Mouse (Mus musculus): Measurements from ENCODE around the gene Tmem132d. TPM values are rescaled to one million over a fixed set of nuclear protein-coding genes. Genes with fewer than 3 reads are reported as not detected.
"Not testable (repeated sequence)": the region's sequence is repeated elsewhere in the genome, so short reads cannot be mapped to it uniquely, and the experiment has no call there.

The Tmem132d gene
- polyA plus RNA-seq, 1 experiment, result 2.4 TPM

GRCm38 (mm10) chr5:127990826-127991225 is 442.1 kb downstream of the Tmem132d start:
- H3K4me3 ChIP-seq (replicated peaks; ENCODE audit: insufficient read depth, low read depth, low read length), result no peak overlapping the region
- no peak for DNase-seq
- H3K27me3 ChIP-seq (ENCODE audit: control insufficient read depth, insufficient read depth, low read length), result no peaks in the 10 kb centered on the region
- WGBS, result 85% methylated on average over 5 of the region's 5 CpGs
- H3K27ac ChIP-seq (ENCODE audit: insufficient read depth, low read length), result no peak overlapping the region
- H3K4me1 ChIP-seq (ENCODE audit: control insufficient read depth, insufficient read depth, low read length), result no peaks in the 10 kb centered on the region
- TF ChIP-seq POLR2A (IDR thresholded peaks at IDR 0.05; ENCODE audit: borderline replicate concordance, insufficient read depth, low read length) (no peak), CTCF (IDR thresholded peaks at IDR 0.05; ENCODE audit: borderline replicate concordance, insufficient read depth, low read depth, low read length) (no peak)

DNA sequence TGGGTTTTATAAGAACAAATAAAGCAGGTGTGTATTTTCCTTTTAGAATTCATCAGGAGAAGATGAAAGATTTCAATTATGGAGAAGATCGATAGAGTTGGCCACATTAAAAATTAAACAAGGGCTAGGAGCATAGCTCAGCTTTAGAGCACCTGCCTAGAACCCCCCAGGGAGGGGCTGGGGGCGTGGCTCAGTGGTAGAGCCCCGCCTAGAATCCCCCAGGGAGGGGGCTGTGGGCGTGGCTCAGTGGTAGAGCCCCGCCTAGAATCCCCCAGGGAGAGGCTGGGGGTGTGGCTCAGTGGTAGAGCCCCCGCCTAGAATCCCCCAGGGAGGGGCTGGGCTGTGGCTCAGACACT is 452.9 kb downstream of the Tmem132d start:
- not testable (repeated sequence) for DNase-seq; H3K27ac ChIP-seq (ENCODE audit: insufficient read depth, low read length); H3K4me3 ChIP-seq (replicated peaks; ENCODE audit: insufficient read depth, low read depth, low read length); H3K27me3 ChIP-seq (ENCODE audit: control insufficient read depth, insufficient read depth, low read length); H3K4me1 ChIP-seq (ENCODE audit: control insufficient read depth, insufficient read depth, low read length)
- 49% methylated on average over 6 of the region's 6 CpGs for WGBS

GRCm38 (mm10) chr5:127979329-127980002 is 453.4 kb downstream of the Tmem132d start:
- Histone ChIP-seq H3K27ac (ENCODE audit: insufficient read depth, low read length) (no peak overlapping the region), H3K27me3 (ENCODE audit: control insufficient read depth, insufficient read depth, low read length) (no peaks in the 10 kb centered on the region), H3K4me1 (ENCODE audit: control insufficient read depth, insufficient read depth, low read length) (no peaks in the 10 kb centered on the region), H3K4me3 (replicated peaks; ENCODE audit: insufficient read depth, low read depth, low read length) (no peak overlapping the region)
- TF ChIP-seq POLR2A (IDR thresholded peaks at IDR 0.05; ENCODE audit: borderline replicate concordance, insufficient read depth, low read length), result no peak
- TF ChIP-seq CTCF (IDR thresholded peaks at IDR 0.05; ENCODE audit: borderline replicate concordance, insufficient read depth, low read depth, low read length), result no peak
- WGBS, result 43% methylated on average over 6 of the region's 6 CpGs
- no peak for DNase-seq

GRCm38 (mm10) chr5:127976661-127977060 is 456.2 kb downstream of the Tmem132d start:
- Histone ChIP-seq H3K27ac (ENCODE audit: insufficient read depth, low read length) (no peak overlapping the region), H3K27me3 (ENCODE audit: control insufficient read depth, insufficient read depth, low read length) (no peaks in the 10 kb centered on the region), H3K4me3 (replicated peaks; ENCODE audit: insufficient read depth, low read depth, low read length) (no peak overlapping the region), H3K4me1 (ENCODE audit: control insufficient read depth, insufficient read depth, low read length) (no peaks in the 10 kb centered on the region)
- TF ChIP-seq CTCF (IDR thresholded peaks at IDR 0.05; ENCODE audit: borderline replicate concordance, insufficient read depth, low read depth, low read length) (no peak), POLR2A (IDR thresholded peaks at IDR 0.05; ENCODE audit: borderline replicate concordance, insufficient read depth, low read length) (no peak)
- 21% methylated on average over 10 of the region's 10 CpGs for WGBS
- DNase-seq, result no peak

DNA sequence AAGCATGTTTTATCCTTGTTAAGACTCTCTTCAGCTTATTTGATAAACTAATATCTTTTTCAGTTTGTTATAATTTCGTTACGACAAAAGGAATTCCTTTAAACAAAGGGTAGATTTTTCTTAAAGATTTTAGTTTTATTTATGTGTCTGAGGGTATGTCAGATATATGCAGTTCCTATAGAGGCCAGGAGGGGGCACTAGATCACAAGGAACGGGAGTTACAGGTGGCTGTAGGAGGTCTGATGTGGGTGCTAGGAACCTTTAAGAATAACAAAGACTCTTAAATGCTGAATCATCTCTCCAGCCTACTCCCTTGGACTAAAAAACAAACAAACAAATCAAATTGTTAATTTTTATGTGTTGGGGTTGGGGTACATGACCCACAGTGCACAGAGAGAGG is 467.2 kb downstream of the Tmem132d start:
- TF ChIP-seq POLR2A (IDR thresholded peaks at IDR 0.05; ENCODE audit: borderline replicate concordance, insufficient read depth, low read length) (no peak), CTCF (IDR thresholded peaks at IDR 0.05; ENCODE audit: borderline replicate concordance, insufficient read depth, low read depth, low read length) (no peak)
- no peak overlapping the region for H3K4me3 ChIP-seq (replicated peaks; ENCODE audit: insufficient read depth, low read depth, low read length)
- WGBS, result 88% methylated on average over 3 of the region's 3 CpGs
- no peaks in the 10 kb centered on the region for H3K27me3 ChIP-seq (ENCODE audit: control insufficient read depth, insufficient read depth, low read length)
- DNase-seq, result no peak
- H3K27ac ChIP-seq (ENCODE audit: insufficient read depth, low read length), result no peak overlapping the region
- no peaks in the 10 kb centered on the region for H3K4me1 ChIP-seq (ENCODE audit: control insufficient read depth, insufficient read depth, low read length)

DNA sequence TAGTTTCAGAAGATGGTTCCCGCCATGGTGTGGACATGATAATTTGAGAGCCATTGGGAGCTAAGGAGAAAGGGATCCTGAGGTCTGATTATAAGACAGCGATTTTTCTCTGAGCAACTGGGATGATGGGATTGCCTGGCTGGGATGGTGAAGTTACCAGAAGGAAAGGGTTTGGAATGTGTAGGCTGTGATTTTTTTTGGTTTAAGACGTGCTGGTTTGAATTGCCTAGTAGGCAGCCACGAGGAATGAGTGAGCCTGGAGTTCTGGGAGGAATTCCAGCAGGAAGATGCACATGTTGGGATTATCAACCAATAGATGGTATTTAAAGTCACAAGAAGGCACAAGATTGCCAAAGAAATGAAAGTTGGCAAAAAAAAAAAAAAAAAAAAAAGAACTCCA is 470.2 kb downstream of the Tmem132d start:
- WGBS, result 78% methylated on average over 4 of the region's 4 CpGs
- H3K27me3 ChIP-seq (ENCODE audit: control insufficient read depth, insufficient read depth, low read length), result no peaks in the 10 kb centered on the region
- H3K4me3 ChIP-seq (replicated peaks; ENCODE audit: insufficient read depth, low read depth, low read length), result no peak overlapping the region
- no peak for DNase-seq
- no peak overlapping the region for H3K27ac ChIP-seq (ENCODE audit: insufficient read depth, low read length)
- TF ChIP-seq CTCF (IDR thresholded peaks at IDR 0.05; ENCODE audit: borderline replicate concordance, insufficient read depth, low read depth, low read length) (no peak), POLR2A (IDR thresholded peaks at IDR 0.05; ENCODE audit: borderline replicate concordance, insufficient read depth, low read length) (no peak)
- H3K4me1 ChIP-seq (ENCODE audit: control insufficient read depth, insufficient read depth, low read length), result no peaks in the 10 kb centered on the region

DNA sequence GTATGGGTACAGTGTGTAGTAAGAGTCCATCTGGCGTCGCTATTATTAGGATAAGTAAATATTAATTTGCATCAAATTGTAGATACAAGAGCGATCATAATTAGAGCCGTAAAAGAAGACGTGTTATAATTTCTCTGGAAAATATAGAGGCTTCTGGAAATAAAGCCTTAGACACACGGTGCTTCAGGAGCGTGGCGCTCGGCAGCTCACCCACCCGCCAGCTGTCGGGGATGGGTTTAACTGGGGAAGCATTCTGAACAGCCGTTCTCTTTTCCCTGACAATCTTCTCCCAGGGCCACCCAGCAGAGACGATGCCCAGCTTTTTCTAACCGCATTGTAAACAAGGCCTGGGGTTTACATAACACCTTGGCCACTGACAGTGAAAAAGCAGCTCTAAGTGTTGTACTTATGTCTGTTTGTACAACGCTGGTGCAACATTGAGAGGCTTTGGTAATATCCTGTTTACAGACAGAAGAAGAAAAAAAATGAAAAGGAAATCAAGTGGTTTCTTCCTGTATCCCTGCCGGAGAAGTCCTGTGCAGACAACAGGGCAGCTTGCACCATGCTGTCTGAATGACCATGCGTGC is 476.3 kb downstream of the Tmem132d start:
- WGBS, result 62% methylated on average over 17 of the region's 17 CpGs
- H3K4me3 ChIP-seq (replicated peaks; ENCODE audit: insufficient read depth, low read depth, low read length), result no peak overlapping the region
- H3K27me3 ChIP-seq (ENCODE audit: control insufficient read depth, insufficient read depth, low read length), result no peaks in the 10 kb centered on the region; the same call in 1 of the 2 replicates
- H3K4me1 ChIP-seq (ENCODE audit: control insufficient read depth, insufficient read depth, low read length), result no peaks in the 10 kb centered on the region
- TF ChIP-seq CTCF (IDR thresholded peaks at IDR 0.05; ENCODE audit: borderline replicate concordance, insufficient read depth, low read depth, low read length) (no peak), POLR2A (IDR thresholded peaks at IDR 0.05; ENCODE audit: borderline replicate concordance, insufficient read depth, low read length) (no peak)
- DNase-seq, result no peak
- no peak overlapping the region for H3K27ac ChIP-seq (ENCODE audit: insufficient read depth, low read length)

GRCm38 (mm10) chr5:127954231-127954790 is 478.6 kb downstream of the Tmem132d start:
- DNase-seq, result no peak
- TF ChIP-seq CTCF (IDR thresholded peaks at IDR 0.05; ENCODE audit: borderline replicate concordance, insufficient read depth, low read depth, low read length) (no peak), POLR2A (IDR thresholded peaks at IDR 0.05; ENCODE audit: borderline replicate concordance, insufficient read depth, low read length) (no peak)
- WGBS, result 78% methylated on average over 16 of the region's 16 CpGs
- Histone ChIP-seq H3K4me3 (replicated peaks; ENCODE audit: insufficient read depth, low read depth, low read length) (no peak overlapping the region), H3K4me1 (ENCODE audit: control insufficient read depth, insufficient read depth, low read length) (no peaks in the 10 kb centered on the region), H3K27me3 (ENCODE audit: control insufficient read depth, insufficient read depth, low read length) (no peaks in the 10 kb centered on the region; the same call in 1 of the 2 replicates), H3K27ac (ENCODE audit: insufficient read depth, low read length) (no peak overlapping the region)
